Mouse (Mus musculus): ENCODE measurements at regions not wholly inside any gene's neighbourhood (a gene's known extent, or its start where the extent isn't known, plus 50 kb on each side); places are given as distances from the start of the nearest gene placed in this dataset.

- DNase-seq, result no peak
These were observed 178.4 kb upstream of the Lrig3 start for GRCm38 (mm10) chr10:125787441-125788060.

DNA sequence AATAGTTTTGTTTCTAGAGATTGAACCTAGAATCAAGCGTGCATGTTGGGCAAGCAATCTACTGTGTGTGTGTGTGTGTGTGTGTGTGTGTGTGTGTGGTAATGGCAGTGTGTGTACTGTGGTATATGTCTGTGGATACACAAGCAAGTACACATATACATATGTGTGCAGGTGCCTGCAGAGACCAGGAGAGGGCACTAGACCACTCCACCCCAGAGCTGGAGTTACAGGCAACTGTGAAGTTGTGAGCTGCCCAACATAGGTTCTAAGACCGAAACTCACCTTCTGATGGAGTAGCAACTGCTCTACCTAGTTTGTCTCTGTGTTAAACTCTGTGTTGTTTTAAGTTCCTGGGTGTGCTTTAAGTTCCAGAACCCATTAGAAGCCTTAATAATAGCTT, 177.7 kb upstream of the Lrig3 start:
- intact Hi-C loops (cut with DNase I), result loop anchor here (5.0 kb wide), 1 partner anchor 544 kb away; no protein-coding TSS in a partner anchor
- no peak for DNase-seq

More at GRCm38 (mm10) chr10:125787441-125788060, 178.4 kb upstream of the Lrig3 start:
- intact Hi-C loops (cut with DNase I), result loop anchor here (5.0 kb wide), 1 partner anchor 545 kb away; no protein-coding TSS in a partner anchor

GRCm38 (mm10) chr10:125790924-125791323, 175.0 kb upstream of the Lrig3 start:
- no peak for DNase-seq
- intact Hi-C loops (cut with DNase I), result no loop called here

DNA sequence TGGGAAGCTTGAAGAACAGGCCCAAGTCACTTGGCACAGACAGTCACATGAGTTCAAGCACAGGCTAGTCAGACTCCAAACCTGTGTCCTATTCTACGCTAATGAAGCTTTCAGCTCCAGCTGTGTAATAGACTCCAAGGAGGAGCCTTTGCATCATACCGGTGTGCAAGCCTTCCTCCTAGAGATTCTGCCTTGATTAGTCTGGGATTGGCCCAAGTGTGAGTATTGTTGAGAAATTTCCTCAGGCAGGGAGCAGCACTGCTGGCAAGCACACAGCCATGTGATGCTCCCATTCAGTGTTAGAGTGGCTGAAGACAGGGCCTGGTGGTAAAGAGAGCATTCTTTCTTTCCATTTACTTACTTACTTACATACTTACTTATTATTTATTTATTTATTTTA, 171.5 kb upstream of the Lrig3 start:
- intact Hi-C loops (cut with DNase I), result no loop called here
- DNase-seq, result no peak

DNA sequence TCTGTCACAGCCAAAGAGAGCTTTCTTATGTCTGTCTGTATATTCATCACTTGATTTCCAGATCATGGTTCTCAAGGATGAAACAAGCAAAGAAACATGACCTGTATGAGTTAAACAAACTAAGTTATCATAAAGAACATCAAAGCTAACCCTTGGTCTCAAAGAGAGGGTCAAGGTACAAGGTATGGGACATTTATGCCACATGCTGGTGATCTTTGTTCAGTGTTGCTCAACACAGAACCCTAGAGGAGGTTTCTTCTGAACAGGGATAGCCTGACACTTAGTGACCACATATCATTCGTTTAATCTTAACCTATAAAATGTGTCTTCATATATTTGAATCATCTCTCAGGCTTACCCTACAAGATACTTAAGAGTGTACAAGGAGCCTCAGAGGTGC, 170.6 kb upstream of the Lrig3 start:
- DNase-seq, result no peak
- intact Hi-C loops (cut with DNase I), result no loop called here

GRCm38 (mm10) chr10:125798678-125799077, 167.3 kb upstream of the Lrig3 start:
- intact Hi-C loops (cut with DNase I), result no loop called here

GRCm38 (mm10) chr10:125800572-125801114, 165.3 kb upstream of the Lrig3 start:
- DNase-seq, result no peak
- intact Hi-C loops (cut with DNase I), result no loop called here

More at GRCm38 (mm10) chr10:125798678-125799077, 167.3 kb upstream of the Lrig3 start:
- DNase-seq, result no peak

DNA sequence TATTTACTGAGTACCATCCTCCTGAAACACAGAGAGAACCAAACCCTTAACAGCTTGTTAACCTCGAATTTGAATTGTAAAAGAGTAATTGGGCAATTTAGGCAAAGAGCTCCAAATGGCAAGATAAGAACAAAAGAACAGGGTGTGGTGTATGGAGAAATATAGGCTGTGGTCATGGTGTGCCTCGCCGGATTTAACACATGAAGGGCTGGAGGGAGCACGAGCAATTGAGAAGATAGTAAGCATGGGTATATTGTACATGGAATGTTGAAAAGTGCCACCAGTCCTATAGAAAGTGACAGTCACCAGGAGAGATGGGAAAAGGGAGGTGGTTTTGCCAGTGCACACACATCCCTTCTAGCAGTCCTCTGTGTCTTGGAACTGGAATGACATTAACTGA, 164.5 kb upstream of the Lrig3 start:
- intact Hi-C loops (cut with DNase I), result no loop called here

GRCm38 (mm10) chr10:125802923-125803583, 162.9 kb upstream of the Lrig3 start:
- DNase-seq, result no peak
- intact Hi-C loops (cut with DNase I), result no loop called here

More for the DNA sequence above, 164.5 kb upstream of the Lrig3 start:
- DNase-seq, result no peak

GRCm38 (mm10) chr10:125809763-125810361, 156.1 kb upstream of the Lrig3 start:
- intact Hi-C loops (cut with DNase I), result no loop called here
- DNase-seq, result no peak

DNA sequence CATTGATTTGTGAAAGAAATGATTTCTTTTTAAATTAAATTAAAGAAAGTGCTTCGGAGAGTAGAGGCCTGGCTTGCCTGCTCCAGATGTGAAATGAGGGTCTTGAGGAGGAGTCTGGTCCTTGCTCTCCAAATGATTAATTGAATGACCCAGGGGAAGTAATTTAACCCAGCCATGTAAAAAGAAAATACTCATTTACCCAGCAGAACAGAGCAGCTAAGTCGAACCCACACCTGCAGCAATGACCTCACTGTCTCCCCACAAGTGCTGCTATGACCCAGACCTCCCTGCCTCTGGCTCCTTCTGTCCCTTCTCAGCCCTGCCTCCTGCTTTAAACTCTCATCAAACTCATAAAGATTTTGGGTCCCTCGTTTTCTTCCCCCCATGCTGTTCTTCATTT, 155.4 kb upstream of the Lrig3 start:
- DNase-seq, result no peak
- intact Hi-C loops (cut with DNase I), result no loop called here

DNA sequence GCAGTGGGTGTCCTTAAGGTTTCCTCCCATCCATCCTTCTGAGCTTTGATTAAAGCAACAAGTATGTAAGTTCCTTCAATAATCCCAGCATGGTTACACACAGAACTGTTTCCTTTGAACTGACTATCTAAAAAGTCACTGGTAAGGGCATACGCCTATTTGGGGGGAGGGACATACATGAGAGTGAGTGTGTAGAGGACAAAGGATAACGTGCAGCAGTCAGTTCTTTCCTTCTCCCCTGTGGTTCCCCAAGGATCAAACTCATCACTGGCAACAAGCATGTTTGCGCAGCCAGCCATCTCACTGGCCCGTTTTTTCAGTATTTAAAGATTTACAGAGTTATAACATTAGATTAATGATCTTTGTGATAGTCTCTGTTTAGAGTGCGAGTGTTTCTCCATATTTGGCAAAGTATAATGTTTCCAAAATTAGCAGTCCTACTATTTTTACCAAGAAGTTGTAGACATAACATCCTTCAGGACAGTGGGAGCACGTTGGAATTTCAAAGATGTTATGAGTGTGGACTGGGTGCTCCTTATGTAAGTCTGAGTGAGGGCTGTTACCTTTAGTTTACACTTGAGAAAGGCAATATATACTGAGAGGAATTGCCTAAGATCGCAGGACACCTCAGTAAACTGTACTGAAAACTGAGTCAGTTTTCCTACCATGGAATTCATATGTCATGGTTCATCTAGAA, 151.6 kb upstream of the Lrig3 start:
- intact Hi-C loops (cut with DNase I), result no loop called here
- no peak for DNase-seq

- intact Hi-C loops (cut with DNase I), result no loop called here
- DNase-seq, result no peak
These were observed 133.8 kb upstream of the Lrig3 start for GRCm38 (mm10) chr10:125832134-125832533.

GRCm38 (mm10) chr10:125832764-125833163, 133.2 kb upstream of the Lrig3 start:
- intact Hi-C loops (cut with DNase I), result no loop called here
- no peak for DNase-seq

DNA sequence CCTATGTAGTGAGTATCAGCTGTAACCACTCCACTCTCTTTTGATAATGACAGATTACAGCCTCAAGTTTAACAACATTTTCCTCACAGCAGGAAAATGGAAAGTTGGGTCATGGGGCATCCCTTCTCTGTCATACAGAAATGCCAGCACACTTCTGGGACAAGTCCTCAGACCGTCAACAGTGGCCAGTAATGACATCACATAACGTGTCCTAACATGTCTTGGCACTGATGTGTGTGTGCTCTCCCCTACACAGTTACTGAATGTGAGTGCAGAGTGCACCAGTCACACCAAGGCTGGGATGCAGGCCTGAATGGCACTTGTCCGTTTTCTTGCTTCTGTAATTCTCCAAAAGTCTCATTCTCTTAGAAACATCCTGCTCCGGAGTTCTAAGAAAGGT, 132.0 kb upstream of the Lrig3 start:
- DNase-seq, result no peak
- intact Hi-C loops (cut with DNase I), result no loop called here

GRCm38 (mm10) chr10:125838982-125839381, 127.0 kb upstream of the Lrig3 start:
- DNase-seq, result no peak

DNA sequence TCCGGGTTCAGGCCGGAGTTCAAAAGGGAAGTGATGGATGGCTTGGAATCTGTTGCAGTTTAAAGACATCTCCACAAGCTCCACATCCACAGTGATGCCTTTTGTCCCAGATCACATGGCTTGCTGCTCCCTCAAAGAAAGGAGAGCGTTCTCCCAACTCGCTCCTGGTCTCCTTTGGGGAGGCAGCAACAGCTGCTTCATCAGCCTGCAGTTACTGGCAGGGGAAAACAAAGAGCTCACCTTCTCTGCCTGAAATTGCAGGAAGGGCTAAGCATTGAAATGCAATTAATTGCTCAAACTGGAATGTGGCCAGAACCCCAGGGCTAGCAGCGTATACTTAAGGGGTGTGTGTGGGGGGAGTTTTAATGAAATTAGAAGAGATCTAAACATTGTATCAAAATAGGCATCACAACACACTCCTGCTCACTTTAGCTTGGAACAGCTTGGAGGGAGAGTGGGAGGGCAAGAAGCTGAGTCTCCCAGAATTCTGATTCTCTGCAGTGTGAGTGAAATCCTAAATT, 126.3 kb upstream of the Lrig3 start:
- intact Hi-C loops (cut with DNase I), result no loop called here
- peak; percentile 13 for DNase-seq

More at GRCm38 (mm10) chr10:125838982-125839381, 127.0 kb upstream of the Lrig3 start:
- intact Hi-C loops (cut with DNase I), result no loop called here

DNA sequence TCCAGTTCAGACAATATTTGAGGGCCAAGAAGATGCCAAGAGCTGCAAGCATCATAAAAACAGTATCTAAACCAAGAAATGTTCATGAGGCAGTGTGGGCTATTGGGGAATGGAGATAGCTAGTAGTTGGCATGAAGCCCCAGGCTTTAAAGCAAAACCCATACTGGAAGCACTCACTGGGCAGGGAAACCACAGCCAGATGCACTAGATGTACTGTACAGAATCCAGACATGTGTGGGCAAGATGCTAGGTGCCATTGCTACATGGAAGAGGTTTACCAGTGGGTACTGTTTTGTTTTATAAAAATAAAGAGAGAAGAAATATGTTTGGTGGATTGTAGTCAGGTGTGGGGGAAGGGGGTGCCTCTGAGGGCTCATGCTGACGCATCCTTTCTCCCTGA, 125.6 kb upstream of the Lrig3 start:
- intact Hi-C loops (cut with DNase I), result no loop called here
- no peak for DNase-seq

DNA sequence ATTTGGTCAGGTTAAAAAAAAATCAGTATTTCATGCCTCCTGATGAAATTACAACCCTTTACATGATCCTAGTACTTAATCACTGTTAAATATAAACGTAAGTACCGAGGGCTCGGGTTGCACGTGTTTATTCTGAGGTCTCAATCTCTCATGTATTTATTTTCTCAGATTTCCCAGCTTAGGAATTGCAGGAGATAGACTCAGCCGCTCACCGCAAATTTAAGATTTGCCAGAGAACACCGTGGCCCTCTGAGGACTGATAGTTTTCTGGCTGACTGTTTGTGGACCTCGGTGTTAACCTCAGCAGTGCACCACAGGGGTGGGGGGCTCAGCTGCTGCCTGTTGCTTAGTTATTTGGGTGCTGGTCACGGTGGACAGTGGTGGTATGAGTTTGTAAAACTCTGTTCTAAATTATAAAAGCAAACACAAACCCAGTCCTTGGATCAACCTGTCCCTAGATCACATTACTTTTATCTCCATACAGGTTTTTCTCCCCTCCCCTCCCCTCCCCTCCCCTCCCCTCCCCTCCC, 121.6 kb upstream of the Lrig3 start:
- intact Hi-C loops (cut with DNase I), result no loop called here
- DNase-seq, result no peak

- intact Hi-C loops (cut with DNase I), result no loop called here
- DNase-seq, result no peak
These were observed 120.9 kb upstream of the Lrig3 start for GRCm38 (mm10) chr10:125845014-125845514.
